Mouse (Mus musculus) frontal cortex, postnatal 36 days (tissue): ENCODE results near the gene Birc7.
A peak's percentile ranks its signal among the peaks of the same experiment; 100 is the strongest.

ENCODE experiments used
- DNase-seq, 2 experiments: peaks; one replicate each; pipeline ENCODE4 v3.0.0; 2022; ENCODE audit warnings: low spot score in 2 of 2

Gene Birc7

GRCm38 (mm10) chr2:180904435-180905208 is 24.2 kb upstream of the Birc7 start:
- DNase-seq: peak; percentile 30 to 59

DNA sequence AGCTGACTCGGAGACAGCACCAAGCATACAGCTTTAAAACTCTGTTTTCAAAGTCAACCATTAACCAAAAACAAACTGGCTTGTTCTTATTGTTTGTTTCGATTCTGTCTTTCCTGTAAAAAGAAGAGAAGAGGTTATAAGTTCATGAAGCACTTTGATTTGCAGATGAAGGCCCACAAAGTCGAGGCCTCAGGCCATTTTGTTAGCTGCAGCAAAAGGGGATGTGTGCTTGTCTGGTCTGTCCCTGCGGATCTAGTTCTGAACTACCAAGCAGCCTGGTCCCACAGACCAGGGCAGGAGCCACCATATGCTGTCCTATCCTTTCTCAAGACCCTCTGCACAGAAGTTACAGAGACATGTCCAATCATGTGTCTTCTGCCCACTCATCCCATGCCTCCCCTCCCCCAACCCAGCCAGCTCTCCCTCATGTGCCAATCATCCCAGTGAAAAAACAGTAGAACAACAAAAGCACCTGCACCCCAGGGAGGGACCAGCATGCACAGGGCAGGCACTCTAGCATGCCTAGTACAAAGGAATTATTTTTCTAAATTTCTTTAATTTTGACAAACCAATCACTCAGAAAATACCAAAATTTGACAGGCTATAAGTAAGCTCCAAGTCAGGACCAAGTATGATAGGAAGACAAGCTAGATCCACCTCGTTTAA is 23.1 kb upstream of the Birc7 start:
- DNase-seq: no peak

DNA sequence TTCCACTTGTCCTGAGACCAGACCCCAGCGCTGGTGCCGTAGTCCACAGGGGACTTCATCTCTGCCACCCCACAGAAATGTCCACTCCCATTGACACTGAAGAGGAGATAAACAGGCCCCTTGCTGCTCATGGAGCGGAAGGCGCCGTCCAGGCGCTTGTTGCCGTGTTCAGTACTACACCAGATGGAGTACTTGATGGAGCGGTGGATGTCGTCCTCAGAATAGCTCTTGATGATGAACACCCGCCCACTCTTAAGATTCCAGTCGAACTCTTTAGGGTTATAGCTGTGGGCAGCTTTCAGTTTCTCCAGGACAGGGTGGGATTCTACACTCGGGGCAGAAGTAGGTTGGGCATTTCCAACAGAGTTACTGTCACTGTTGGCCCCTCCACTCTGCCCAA is 17.9 kb upstream of the Birc7 start:
- DNase-seq: no peak

- no peak for DNase-seq
Observed at GRCm38 (mm10) chr2:180915886-180916433, 12.9 kb upstream of the Birc7 start.

DNA sequence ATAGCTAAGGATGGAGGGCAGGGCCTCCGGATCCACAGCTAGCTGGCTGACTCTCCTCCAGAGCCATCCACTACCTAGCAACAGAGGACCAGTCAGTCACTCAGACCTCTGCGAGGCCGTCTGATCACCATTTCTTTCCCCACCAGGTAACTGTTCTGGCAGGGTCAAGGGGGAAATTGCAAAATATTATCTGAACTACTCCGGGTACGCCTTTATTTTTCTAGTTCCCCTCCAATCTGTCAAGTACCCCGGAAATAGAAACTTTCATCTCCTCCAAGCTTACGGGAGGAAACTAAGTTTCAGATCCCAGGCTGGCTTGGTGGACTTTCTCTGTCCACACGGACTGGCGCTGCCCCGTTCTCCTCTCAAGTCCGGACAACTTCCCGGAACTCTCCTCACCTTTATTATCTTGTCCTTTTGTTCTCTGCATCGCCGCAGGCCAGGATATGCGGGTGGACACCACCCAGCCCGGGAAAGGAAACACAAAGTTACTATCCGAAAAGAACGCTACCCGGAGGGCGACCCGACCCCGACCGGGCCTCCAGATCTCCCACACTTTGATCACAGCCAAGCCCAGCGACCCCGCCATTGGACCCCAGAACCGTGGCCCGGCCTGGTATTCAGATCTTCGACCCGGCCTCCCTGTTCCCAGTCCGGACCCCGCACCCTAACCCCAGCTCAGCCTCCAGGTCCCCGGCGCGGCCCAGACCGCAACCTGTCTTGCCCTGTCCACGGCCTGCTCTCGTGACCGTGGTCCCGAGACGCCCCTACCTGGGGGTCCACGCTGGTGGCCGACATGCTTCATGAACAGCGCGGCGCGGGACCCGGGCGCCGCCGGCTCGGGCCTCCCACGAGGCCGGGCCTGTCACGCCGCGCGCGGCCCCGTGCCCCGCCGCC is 8.7 kb upstream of the Birc7 start:
- no peak for DNase-seq

DNA sequence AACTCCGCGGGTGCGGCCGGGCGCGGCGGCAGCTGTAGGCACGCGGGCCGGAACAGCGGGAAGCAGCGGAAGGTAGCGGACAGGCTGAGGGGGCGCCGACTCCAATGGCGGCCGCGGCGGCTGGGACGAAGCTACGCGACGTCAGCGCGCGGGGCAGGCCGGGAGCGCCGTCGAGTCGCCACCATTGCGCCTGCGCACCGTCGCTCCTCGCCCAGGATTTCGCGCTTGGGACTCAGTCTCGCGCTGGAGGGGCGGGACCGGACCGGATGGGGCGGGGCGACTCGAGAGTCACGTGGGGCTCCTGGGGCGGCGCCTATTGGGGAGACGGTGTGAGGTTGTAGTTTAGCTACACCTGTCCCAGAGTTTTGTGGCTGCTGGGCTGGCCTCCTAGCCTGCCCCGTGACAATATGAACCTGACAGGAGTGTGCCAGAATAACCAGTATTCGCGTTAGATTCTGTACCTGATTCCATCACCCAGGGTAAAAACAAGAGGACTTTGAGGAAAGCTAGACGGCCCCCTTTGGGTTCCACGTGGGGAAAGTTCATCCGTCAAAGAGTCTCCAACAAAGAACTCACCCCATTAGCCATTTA is 7.9 kb upstream of the Birc7 start, which contains the start of gene Ythdf1:
Gene Ythdf1, minus strand, starts transcription at position 140 of the 591 bp plus-strand sequence.
- DNase-seq: peak; percentile 95 to 97

DNA sequence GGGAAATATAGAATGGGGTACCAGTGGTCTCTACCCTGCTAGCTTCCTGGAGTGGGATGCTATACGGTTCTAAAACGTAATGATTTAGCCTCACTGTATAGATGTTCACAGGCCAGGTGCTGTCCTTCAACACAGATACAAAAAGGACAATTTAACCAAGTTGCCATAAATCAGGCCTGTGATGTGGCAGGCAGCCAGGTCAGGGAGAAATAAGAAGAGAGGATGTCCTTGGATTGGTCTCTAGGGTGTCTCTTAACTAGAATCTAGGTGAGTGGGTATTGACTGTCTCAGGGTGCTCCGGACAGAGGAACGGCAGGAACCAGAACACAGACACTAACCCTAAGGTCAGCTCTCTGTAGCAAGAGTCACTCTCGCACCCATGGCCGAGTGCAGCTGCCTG is 6.1 kb upstream of the Birc7 start:
- no peak for DNase-seq

- peak; percentile 63 to 75 for DNase-seq
Observed at GRCm38 (mm10) chr2:180925176-180925575, 3.6 kb upstream of the Birc7 start.

DNA sequence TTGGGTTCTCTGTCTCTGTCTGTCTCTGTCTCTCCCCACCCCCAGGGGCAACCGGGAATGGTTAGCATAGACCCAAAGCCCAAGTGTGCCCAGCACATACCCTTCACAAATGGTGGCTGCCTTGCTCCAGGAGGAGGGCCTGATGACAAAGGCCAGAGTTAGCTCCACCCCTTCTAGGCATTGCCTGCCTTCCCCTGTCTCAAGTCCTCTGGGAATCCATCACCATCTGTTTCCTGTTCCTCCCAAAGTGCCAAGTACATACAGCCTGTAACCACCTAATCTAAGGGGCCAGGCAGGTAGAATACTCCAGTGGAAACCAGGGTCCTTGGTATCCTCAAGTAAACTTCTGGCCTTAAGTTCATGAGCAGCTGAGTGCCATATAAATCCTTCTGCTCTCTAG is 3.6 kb downstream of the Birc7 start:
- DNase-seq: no peak

DNA sequence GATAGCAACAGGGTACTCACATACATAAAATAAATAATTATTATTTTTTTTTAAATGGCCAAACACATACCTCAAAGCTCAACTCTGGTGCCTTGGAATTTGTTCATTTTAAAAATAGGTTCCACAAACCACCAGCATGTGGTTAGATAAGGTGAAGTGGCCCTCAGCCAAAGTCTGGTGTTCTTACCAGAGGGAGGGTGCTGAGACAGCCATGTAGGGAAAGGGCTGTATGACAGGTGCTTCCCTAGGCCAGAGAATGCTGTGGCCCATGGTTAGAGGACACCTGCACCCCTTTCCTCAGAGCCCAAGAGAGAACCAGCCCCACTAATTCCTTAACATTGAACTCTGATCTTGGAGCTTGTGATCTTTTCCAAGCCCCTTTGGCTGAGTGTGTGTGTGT is 11.4 kb downstream of the Birc7 start:
- no peak for DNase-seq

GRCm38 (mm10) chr2:180941869-180942268 is 13.0 kb downstream of the Birc7 start:
- no peak for DNase-seq

DNA sequence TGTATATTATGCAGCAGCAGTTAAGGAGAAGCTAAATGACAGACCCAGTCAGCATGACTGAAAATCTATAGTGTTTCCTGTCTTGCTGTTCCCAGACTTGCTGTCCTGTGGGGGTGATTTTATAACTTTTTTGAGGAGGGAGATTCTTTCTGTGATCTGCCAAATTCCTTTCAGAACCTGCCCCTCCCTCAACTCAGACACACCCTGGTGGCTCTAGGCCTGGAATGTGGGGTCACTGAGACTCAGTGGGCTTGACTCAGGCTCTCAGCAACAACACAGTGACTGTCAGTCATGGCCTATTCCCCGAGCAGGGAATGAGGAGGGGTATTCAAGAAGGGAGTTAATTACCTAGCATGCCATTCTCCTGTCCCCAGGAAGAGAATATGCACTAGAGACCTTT is 21.1 kb downstream of the Birc7 start:
- no peak for DNase-seq

DNA sequence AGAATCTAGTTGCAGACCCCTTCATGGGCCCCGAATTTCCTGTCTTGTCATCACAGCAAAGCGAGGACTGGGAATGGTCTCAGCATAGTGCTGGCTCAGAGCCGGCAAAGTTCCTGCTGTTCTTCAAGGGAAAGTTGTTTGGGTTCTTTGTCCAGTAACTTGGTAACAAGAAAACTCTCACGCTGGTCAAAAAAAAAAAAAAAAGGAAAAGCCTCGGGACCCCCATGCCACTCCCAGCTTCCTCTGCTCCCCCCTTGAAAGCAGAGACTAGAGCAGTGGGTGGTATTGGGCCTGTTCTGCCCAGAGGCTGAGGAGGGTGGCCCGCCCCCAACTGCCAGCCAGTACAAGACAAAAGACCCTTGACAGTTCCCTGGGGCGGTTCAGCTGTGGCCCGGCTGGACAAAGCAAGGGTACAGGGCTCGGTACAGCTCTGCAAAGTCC is 23.9 kb downstream of the Birc7 start:
- DNase-seq: peak; percentile 10 to 24

GRCm38 (mm10) chr2:180953638-180954037 is 24.8 kb downstream of the Birc7 start:
- DNase-seq: peak in 1 of 2 experiments; percentile 12

- DNase-seq: peak; percentile 46 to 50
Observed at GRCm38 (mm10) chr2:180954061-180955047, 25.5 kb downstream of the Birc7 start, which contains the start of gene Nkain4. TSS of gene Nkain4 (minus strand) at chr2:180954699.

- DNase-seq: no peak
Observed at GRCm38 (mm10) chr2:180959605-180960004, 30.8 kb downstream of the Birc7 start.

GRCm38 (mm10) chr2:180960187-180960586 is 31.4 kb downstream of the Birc7 start:
- DNase-seq: no peak

DNA sequence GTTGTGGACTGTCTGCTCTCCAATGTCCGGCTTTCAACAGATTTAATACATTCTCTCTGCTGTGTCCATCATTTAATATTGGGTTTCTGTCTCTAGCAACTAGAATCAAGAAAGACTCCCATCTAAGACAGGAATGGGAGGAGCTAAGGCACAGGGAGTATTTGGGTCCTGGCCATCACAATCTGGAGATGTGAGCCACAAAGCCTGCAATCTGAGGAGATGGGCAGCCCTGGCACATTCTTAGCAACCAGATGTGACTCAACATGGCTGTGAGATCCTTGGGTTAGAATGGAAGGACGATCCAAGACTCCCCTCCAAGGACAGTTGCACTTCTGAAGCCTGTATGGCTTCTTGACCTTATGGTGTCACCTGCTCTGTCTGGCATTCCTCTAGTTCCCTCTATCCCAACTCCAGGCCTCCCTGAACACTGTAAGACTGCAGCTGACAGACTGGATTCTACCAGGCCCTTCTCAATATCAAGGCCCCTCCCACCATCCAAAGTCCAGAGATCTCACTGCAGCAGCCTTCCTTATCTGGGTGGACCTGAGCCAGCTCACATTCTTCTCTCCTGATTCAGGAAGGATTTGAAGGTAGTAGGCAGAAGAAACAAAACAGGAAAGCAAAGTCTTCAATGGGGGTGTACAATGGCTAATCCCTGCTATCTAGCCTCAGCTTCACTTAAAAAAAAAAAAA is 33.9 kb downstream of the Birc7 start:
- no peak for DNase-seq

DNA sequence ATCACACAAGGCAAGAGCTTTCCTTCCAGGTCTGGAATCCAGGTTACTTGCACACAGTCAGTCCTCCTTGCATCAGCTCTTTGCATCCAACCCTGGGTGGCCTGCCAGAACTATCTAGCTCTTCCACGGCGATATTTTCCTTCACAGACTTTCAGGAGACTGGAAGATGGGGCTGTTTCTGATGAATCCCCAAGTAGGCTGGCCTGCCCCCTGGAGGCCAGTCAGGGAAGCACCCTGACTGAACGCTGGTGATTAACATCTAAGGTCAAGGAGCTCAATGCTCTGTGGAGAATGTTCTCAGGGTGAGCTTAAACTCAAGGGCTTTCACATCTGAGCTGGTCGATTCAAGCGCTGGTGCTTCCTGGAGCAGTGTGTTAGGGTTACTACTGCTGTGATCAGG is 35.1 kb downstream of the Birc7 start:
- peak; percentile 74 to 83 for DNase-seq
